Mouse (Mus musculus) brown adipose tissue, adult 24 weeks (tissue): Measurements from ENCODE around the gene Ceacam16. TPM values are rescaled to one million over a fixed set of nuclear protein-coding genes. Genes with fewer than 3 reads are reported as not detected.
A peak's percentile ranks its signal among the peaks of the same experiment; 100 is the strongest.

Experiments
- H3K27ac ChIP-seq: fragments of 200-500 bp; replicated peaks from 2 replicates; pipeline ENCODE4 v1.5.1; 2012; ENCODE audit warnings: low read depth, mild to moderate bottlenecking, low read length
- H3K4me1 ChIP-seq: fragments of 200-500 bp; 2 replicates; pipeline ENCODE4 v1.6.1; 2012; ENCODE audit warnings: low read length, mixed read lengths; ENCODE audit not compliant: control insufficient read depth, insufficient read depth, insufficient read length
- H3K4me3 ChIP-seq: fragments of 200-500 bp; 2 replicates; pipeline ENCODE4 v1.5.1; 2012; ENCODE audit warnings: low read depth, mild to moderate bottlenecking, low read length, moderate library complexity; ENCODE audit not compliant: insufficient read depth
- polyA plus RNA-seq: library from polyadenylated mRNA; stranded (reverse); fragments of >200 nt; gene quantifications from 2 replicates; pipeline ENCODE4 v1.2.4, GENCODE M21; 2012; ENCODE audit not compliant: missing spikeins, insufficient read depth, insufficient read length

The Ceacam16 gene
- polyA plus RNA-seq, 1 experiment, result not detected

- Histone ChIP-seq H3K4me3 (no peak overlapping the region), H3K27ac (no peak overlapping the region), H3K4me1 (peaks cover 14% of the 10 kb centered on the region)
These were observed 31.4 kb downstream of the Ceacam16 start for GRCm38 (mm10) chr7:19829694-19830093.

GRCm38 (mm10) chr7:19826756-19827155, 34.3 kb downstream of the Ceacam16 start:
- H3K4me3 ChIP-seq, result no peak overlapping the region
- H3K4me1 ChIP-seq, result peaks cover 29% of the 10 kb centered on the region
- no peak overlapping the region for H3K27ac ChIP-seq

- Histone ChIP-seq H3K27ac (peak overlapping the region; percentile 95), H3K4me3 (no peak overlapping the region), H3K4me1 (peaks cover 25% of the 10 kb centered on the region)
These were observed 36.7 kb downstream of the Ceacam16 start for GRCm38 (mm10) chr7:19824182-19824973.

GRCm38 (mm10) chr7:19823256-19824181, 37.6 kb downstream of the Ceacam16 start:
- Histone ChIP-seq H3K27ac (peak overlapping the region; percentile 95), H3K4me3 (peak overlapping the region; percentile 87; the same call in 1 of the 2 replicates), H3K4me1 (peaks cover 27% of the 10 kb centered on the region)

GRCm38 (mm10) chr7:19822604-19823058, 38.5 kb downstream of the Ceacam16 start, which contains the start of gene Bcl3:
TSS of gene Bcl3 (minus strand) at chr7:19822770.
- peak within 1 kb of the TSS; percentile 87 for H3K4me3 ChIP-seq
- peak within 1 kb of the TSS; percentile 95 for H3K27ac ChIP-seq
- peaks cover 34% of the 10 kb centered on the region for H3K4me1 ChIP-seq

GRCm38 (mm10) chr7:19822193-19822592, 38.9 kb downstream of the Ceacam16 start:
- Histone ChIP-seq H3K4me3 (peak overlapping the region; percentile 87), H3K4me1 (peaks cover 38% of the 10 kb centered on the region), H3K27ac (peak overlapping the region; percentile 79)

- Histone ChIP-seq H3K27ac (peak overlapping the region; percentile 79; the same call in 1 of the 2 replicates), H3K4me1 (peaks cover 43% of the 10 kb centered on the region), H3K4me3 (peak overlapping the region; percentile 87)
These were observed 39.5 kb downstream of the Ceacam16 start for GRCm38 (mm10) chr7:19821633-19822032.

GRCm38 (mm10) chr7:19820347-19821048, 40.6 kb downstream of the Ceacam16 start:
- H3K27ac ChIP-seq, result no peak overlapping the region
- H3K4me1 ChIP-seq, result peaks cover 43% of the 10 kb centered on the region
- peak overlapping the region; percentile 2; the same call in 1 of the 2 replicates for H3K4me3 ChIP-seq

- Histone ChIP-seq H3K4me1 (peaks cover 36% of the 10 kb centered on the region), H3K27ac (peak overlapping the region; percentile 4; the same call in 1 of the 2 replicates), H3K4me3 (no peak overlapping the region)
These were observed 42.2 kb downstream of the Ceacam16 start for GRCm38 (mm10) chr7:19818875-19819274.

GRCm38 (mm10) chr7:19818440-19818839, 42.7 kb downstream of the Ceacam16 start:
- Histone ChIP-seq H3K27ac (peak overlapping the region; percentile 4; the same call in 1 of the 2 replicates), H3K4me3 (no peak overlapping the region), H3K4me1 (peaks cover 31% of the 10 kb centered on the region)

GRCm38 (mm10) chr7:19817382-19818105, 43.6 kb downstream of the Ceacam16 start:
- H3K4me3 ChIP-seq, result peak overlapping the region; percentile 62
- H3K27ac ChIP-seq, result peak overlapping the region; percentile 83
- H3K4me1 ChIP-seq, result peaks cover 27% of the 10 kb centered on the region

GRCm38 (mm10) chr7:19816224-19816771, 44.8 kb downstream of the Ceacam16 start:
- Histone ChIP-seq H3K27ac (peak overlapping the region; percentile 83), H3K4me3 (peak overlapping the region; percentile 62), H3K4me1 (peaks cover 25% of the 10 kb centered on the region)

- peak overlapping the region; percentile 80 for H3K27ac ChIP-seq
- peaks cover 24% of the 10 kb centered on the region for H3K4me1 ChIP-seq
- H3K4me3 ChIP-seq, result peak overlapping the region; percentile 55
These were observed 45.5 kb downstream of the Ceacam16 start for GRCm38 (mm10) chr7:19815296-19816223.
